Comparison of ENCODE assay signal across 7 mouse cellular contexts in the genomic region with DNA sequence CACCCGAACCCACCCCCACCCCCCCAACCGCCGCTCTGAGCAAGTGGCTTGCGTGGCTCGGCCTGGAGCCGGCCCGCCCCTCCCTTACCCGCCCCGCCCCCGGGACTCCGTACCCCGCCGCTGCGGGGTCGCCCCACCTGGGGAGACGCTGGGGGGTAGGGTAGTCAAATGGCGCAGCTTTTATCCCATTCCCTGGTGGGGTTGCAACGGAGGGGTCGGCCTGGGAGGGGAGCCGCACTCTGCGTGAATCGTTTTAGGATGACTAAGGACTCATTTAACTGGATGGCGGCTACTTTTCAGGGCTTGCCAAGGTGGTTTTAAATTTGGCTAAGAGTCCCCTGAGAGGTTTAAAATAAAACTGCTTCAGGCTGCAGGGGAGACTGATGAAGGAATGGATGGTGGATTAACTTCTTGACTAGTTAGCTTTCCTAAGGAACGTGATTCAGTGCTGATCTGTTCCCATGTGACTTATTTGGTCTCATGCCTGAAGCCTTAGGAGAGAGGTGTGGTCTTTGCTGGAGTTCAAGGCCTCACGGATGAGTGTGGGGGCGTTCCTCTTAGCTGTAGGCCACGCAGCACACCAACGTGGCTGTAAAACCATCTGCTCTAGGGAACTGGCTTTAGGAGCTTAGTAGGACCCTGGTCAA. TPM values are rescaled to one million over a fixed set of nuclear protein-coding genes. Genes with fewer than 3 reads are reported as not detected.
DNase-seq lines count a peak whose midpoint lies in the region; ATAC-seq and TF ChIP-seq lines count a peak whose summit lies in the region.

No protein-coding gene starts in this region.

- H3K9me3 ChIP-seq in intestine, embryonic 14.5 days (ENCODE audit: control insufficient read depth, low read length) = no peaks in the 10 kb centered on the region
- H3K9me3 ChIP-seq in liver, postnatal 0 days (ENCODE audit: low read length) = no peaks in the 10 kb centered on the region
- H3K9me3 ChIP-seq in stomach, embryonic 14.5 days (ENCODE audit: control insufficient read depth, low read depth, low read length) = no peaks in the 10 kb centered on the region

- H3K36me3 ChIP-seq in intestine, embryonic 14.5 days (ENCODE audit: control insufficient read depth, insufficient read depth, low read length) = no peaks in the 10 kb centered on the region
- no peaks in the 10 kb centered on the region for H3K36me3 ChIP-seq in liver, postnatal 0 days (replicated peaks; ENCODE audit: insufficient read depth, low read length)
- no peaks in the 10 kb centered on the region for H3K36me3 ChIP-seq in stomach, embryonic 14.5 days (ENCODE audit: control insufficient read depth, insufficient read depth, low read length)

- whole genome bisulfite sequencing in intestine, embryonic 14.5 days = 5% methylated on average over 28 of the region's 28 CpGs
- 9% methylated on average over 28 of the region's 28 CpGs for WGBS in liver, postnatal 0 days (ENCODE audit: insufficient replicate concordance)
- 3% methylated on average over 28 of the region's 28 CpGs for WGBS in stomach, embryonic 14.5 days

- 0 out of 2 replicates have a peak overlapping the region, but pooled peaks have one; percentile 17 for H3K9ac ChIP-seq in intestine, embryonic 14.5 days (ENCODE audit: low read length)
- peak overlapping the region; percentile 97 for H3K9ac ChIP-seq in liver, postnatal 0 days (replicated peaks)
- H3K9ac ChIP-seq in stomach, embryonic 14.5 days (replicated peaks; ENCODE audit: low read depth, low read length) = no peak overlapping the region

- H3K27ac ChIP-seq in intestine, embryonic 14.5 days (ENCODE audit: low read depth) = no peak overlapping the region
- H3K27ac ChIP-seq in liver, postnatal 0 days (ENCODE audit: low read depth) = peak overlapping the region; percentile 100
- H3K27ac ChIP-seq in stomach, embryonic 14.5 days (ENCODE audit: low read length) = no peak overlapping the region

- peak overlapping the region; percentile 62 for H3K4me3 ChIP-seq in intestine, embryonic 14.5 days (ENCODE audit: low read depth, low read length)
- peak overlapping the region; percentile 84 for H3K4me3 ChIP-seq in liver, postnatal 0 days (ENCODE audit: low read depth, low read length)
- peak overlapping the region; percentile 64 for H3K4me3 ChIP-seq in stomach, embryonic 14.5 days (ENCODE audit: low read depth, low read length)

- no peak for TF ChIP-seq EP300 in liver, postnatal 0 days (IDR thresholded peaks at IDR 0.05; ENCODE audit: low read depth)

- DNase-seq in 3134 (ENCODE audit: extremely low read depth, insufficient read length, low spot score) (peak; percentile 63), A20 (ENCODE audit: low read depth, low spot score) (peak; percentile 37)
- peak; percentile 85 for DNase-seq in fibroblast of lung, adult 2 months (ENCODE audit: low read depth)
- DNase-seq in intestine, embryonic 14.5 days (ENCODE audit: low spot score) = no peak
- DNase-seq in liver, postnatal 0 days = peak; percentile 58
- no peak for DNase-seq in B cell, adult 2 months

- H3K27me3 ChIP-seq in intestine, embryonic 14.5 days (replicated peaks; ENCODE audit: control insufficient read depth, insufficient read depth, low read length) = peaks cover 16% of the 10 kb centered on the region
- H3K27me3 ChIP-seq in liver, postnatal 0 days (ENCODE audit: insufficient read depth, low read length) = no peaks in the 10 kb centered on the region
- no peaks in the 10 kb centered on the region for H3K27me3 ChIP-seq in stomach, embryonic 14.5 days (ENCODE audit: control insufficient read depth, insufficient read depth, low read length)

- peaks cover 9% of the 10 kb centered on the region; the same call in 1 of the 2 replicates for H3K4me1 ChIP-seq in intestine, embryonic 14.5 days (replicated peaks; ENCODE audit: control insufficient read depth, insufficient read depth, low read length)
- peaks cover 24% of the 10 kb centered on the region; the same call in 1 of the 2 replicates for H3K4me1 ChIP-seq in liver, postnatal 0 days (ENCODE audit: insufficient read depth)
- peaks cover 3% of the 10 kb centered on the region; the same call in 1 of the 2 replicates for H3K4me1 ChIP-seq in stomach, embryonic 14.5 days (ENCODE audit: control insufficient read depth, insufficient read depth, low read length)

- ATAC-seq in intestine, embryonic 14.5 days (replicated peaks; ENCODE audit: low FRiP score, low TSS enrichment, low read depth) = no peak
- no peak for ATAC-seq in liver, postnatal 0 days
- no peak for ATAC-seq in stomach, embryonic 14.5 days (ENCODE audit: insufficient number of reproducible peaks, insufficient read depth, low FRiP score, low read depth)

- TF ChIP-seq CTCF in liver, postnatal 0 days (IDR thresholded peaks at IDR 0.05; ENCODE audit: low read depth) = no peak

- H3K4me2 ChIP-seq in intestine, embryonic 14.5 days (ENCODE audit: low read length) = peak overlapping the region; percentile 95
- peak overlapping the region; percentile 95 for H3K4me2 ChIP-seq in liver, postnatal 0 days (ENCODE audit: low read depth, low read length)
- peak overlapping the region; percentile 97 for H3K4me2 ChIP-seq in stomach, embryonic 14.5 days (replicated peaks; ENCODE audit: low read depth, low read length)

RNA-seq across cellular contexts. Expression of a gene that starts 1.5 kb away (rescaled TPM):
- polyA plus RNA-seq in intestine, embryonic 14.5 days (2014; fragmentation: Nextera tagmentation; extraction: Ambion mirVana) = 1.8 and 2.0 TPM in 2 replicates
- polyA plus RNA-seq in liver, postnatal 0 days (2015; fragmentation: Nextera tagmentation; extraction: Ambion mirVana) = 12.6 and 17.2 TPM in 2 replicates
- 3.8 and 4.8 TPM in 2 replicates for polyA plus RNA-seq in stomach, embryonic 14.5 days (2014; fragmentation: Nextera tagmentation; extraction: Ambion mirVana)

Comparison
In these comparisons a context has a peak if more than half of its experiments do, and no peak if none do; other contexts are left out.
1. DNase-seq: peak in 3134 (single experiment), A20 (single experiment), fibroblast of lung, adult 2 months (single experiment) and liver, postnatal 0 days (single experiment); none in intestine, embryonic 14.5 days (single experiment) and B cell, adult 2 months (0 of 2).
2. Peak in every context shown above with its lines, with median percentiles within 50 percentile points of each other: H3K4me2 ChIP-seq and H3K4me3 ChIP-seq.